Mouse (Mus musculus) bone marrow macrophage, adult 2 months (primary cell): ENCODE results near the gene Gpr139. TPM values are rescaled to one million over a fixed set of nuclear protein-coding genes. Genes with fewer than 3 reads are reported as not detected.

Experiments used
- H3K27ac ChIP-seq: 2 replicates; pipeline ENCODE4 v1.5.1; 2012; ENCODE audit warnings: low read depth, low read length; ENCODE audit not compliant: insufficient read depth
- H3K4me1 ChIP-seq: 2 replicates; pipeline ENCODE4 v1.6.1; 2012; ENCODE audit warnings: low read length; ENCODE audit not compliant: control insufficient read depth, insufficient read depth
- H3K4me3 ChIP-seq: 2 replicates; pipeline ENCODE4 v1.5.1; 2012; ENCODE audit warnings: mild to moderate bottlenecking, low read length, moderate library complexity; ENCODE audit not compliant: insufficient read depth
- CTCF ChIP-seq: IDR thresholded peaks from 2 replicates; pipeline ENCODE4 v1.5.1; 2012; ENCODE audit warnings: low read depth, mild to moderate bottlenecking, low read length, moderate library complexity
- POLR2A ChIP-seq: IDR thresholded peaks from 2 replicates; pipeline ENCODE4 v1.6.1; 2012; ENCODE audit warnings: mild to moderate bottlenecking, low read depth, low read length, borderline replicate concordance
- polyA plus RNA-seq: library from polyadenylated mRNA; stranded (reverse); fragments of >200 nt; gene quantifications from 2 replicates; pipeline ENCODE4 v1.2.4, GENCODE M21; 2012; ENCODE audit not compliant: missing spikeins, insufficient read depth, insufficient read length

Gene Gpr139
- polyA plus RNA-seq, result not detected in 2 replicates

GRCm38 (mm10) chr7:119184341-119185143 lies at the start of gene Gpr139:
TSS of gene Gpr139 (minus strand) at chr7:119184603.
- Histone ChIP-seq H3K4me3 (no peak within 1 kb of the TSS), H3K4me1 (no peaks in the 10 kb centered on the region), H3K27ac (no peak within 1 kb of the TSS)
- no peak for TF ChIP-seq POLR2A
- TF ChIP-seq CTCF, result no peak

- TF ChIP-seq POLR2A (no peak), CTCF (no peak)
- Histone ChIP-seq H3K4me3 (no peak overlapping the region), H3K4me1 (no peaks in the 10 kb centered on the region), H3K27ac (no peak overlapping the region)
These were observed 46.6 kb upstream of the Gpr139 start for GRCm38 (mm10) chr7:119230971-119231370.

GRCm38 (mm10) chr7:119222706-119223105 lies 38.3 kb upstream of the Gpr139 start:
- Histone ChIP-seq H3K27ac (no peak overlapping the region), H3K4me1 (no peaks in the 10 kb centered on the region), H3K4me3 (no peak overlapping the region)
- TF ChIP-seq CTCF (no peak), POLR2A (no peak)

GRCm38 (mm10) chr7:119219121-119219520 lies 34.7 kb upstream of the Gpr139 start:
- TF ChIP-seq CTCF (no peak), POLR2A (no peak)
- H3K4me1 ChIP-seq, result no peaks in the 10 kb centered on the region
- H3K27ac ChIP-seq, result no peak overlapping the region
- no peak overlapping the region for H3K4me3 ChIP-seq

GRCm38 (mm10) chr7:119207251-119207650 lies 22.8 kb upstream of the Gpr139 start:
- TF ChIP-seq CTCF (no peak), POLR2A (no peak)
- Histone ChIP-seq H3K4me1 (no peaks in the 10 kb centered on the region), H3K27ac (no peak overlapping the region), H3K4me3 (no peak overlapping the region)

GRCm38 (mm10) chr7:119186374-119186773 lies 2.0 kb upstream of the Gpr139 start:
- Histone ChIP-seq H3K4me3 (no peak overlapping the region), H3K4me1 (no peaks in the 10 kb centered on the region), H3K27ac (no peak overlapping the region)
- TF ChIP-seq POLR2A (no peak), CTCF (no peak)

- TF ChIP-seq CTCF (no peak), POLR2A (no peak)
- H3K4me1 ChIP-seq, result no peaks in the 10 kb centered on the region
These were observed 958 bp upstream of the Gpr139 start for GRCm38 (mm10) chr7:119185181-119185940.

GRCm38 (mm10) chr7:119181053-119181452 lies 3.4 kb downstream of the Gpr139 start:
- Histone ChIP-seq H3K4me1 (no peaks in the 10 kb centered on the region), H3K27ac (no peak overlapping the region), H3K4me3 (no peak overlapping the region)
- TF ChIP-seq POLR2A (no peak), CTCF (no peak)

More at GRCm38 (mm10) chr7:119185181-119185940, 958 bp upstream of the Gpr139 start:
- no peak overlapping the region for H3K4me3 ChIP-seq
- H3K27ac ChIP-seq, result no peak overlapping the region

- Histone ChIP-seq H3K27ac (no peak overlapping the region), H3K4me1 (no peaks in the 10 kb centered on the region)
- no peak for TF ChIP-seq POLR2A
- no peak for TF ChIP-seq CTCF
These were observed 24.4 kb downstream of the Gpr139 start for GRCm38 (mm10) chr7:119160015-119160414.

GRCm38 (mm10) chr7:119111771-119112170 lies 72.6 kb downstream of the Gpr139 start:
- H3K4me3 ChIP-seq, result no peak overlapping the region
- H3K4me1 ChIP-seq, result no peaks in the 10 kb centered on the region
- TF ChIP-seq CTCF (no peak), POLR2A (no peak)
- no peak overlapping the region for H3K27ac ChIP-seq

More at GRCm38 (mm10) chr7:119160015-119160414, 24.4 kb downstream of the Gpr139 start:
- no peak overlapping the region for H3K4me3 ChIP-seq
